Mouse (Mus musculus) limb, embryonic 12.5 days (tissue): Measurements from ENCODE around the gene Lgr4. TPM values are rescaled to one million over a fixed set of nuclear protein-coding genes. Genes with fewer than 3 reads are reported as not detected.

Experiments used
- ATAC-seq: fragments of 200-750 bp; cut with Nextera tagmentation; 2 replicates; pipeline ENCODE4 v1.8.0; 2017; ENCODE audit warnings: low read depth, moderate TSS enrichment; ENCODE audit not compliant: insufficient number of reproducible peaks, insufficient read depth, low FRiP score, low TSS enrichment
- H3K27ac ChIP-seq: fragments of 300-500 bp; sonication (generic); 2 replicates; pipeline ENCODE4 v1.5.1; 2016; ENCODE audit warnings: mild to moderate bottlenecking, moderate library complexity
- H3K27me3 ChIP-seq: fragments of 300-500 bp; sonication (generic); 2 replicates; pipeline ENCODE4 v1.6.1; 2016; ENCODE audit warnings: mild to moderate bottlenecking, moderate library complexity
- H3K36me3 ChIP-seq: fragments of 300-500 bp; sonication (generic); 2 replicates; pipeline ENCODE4 v1.6.1; 2016; ENCODE audit warnings: mild to moderate bottlenecking, moderate library complexity
- H3K4me1 ChIP-seq: fragments of 300-500 bp; sonication (generic); replicated peaks from 2 replicates; pipeline ENCODE4 v1.6.1; 2016
- H3K4me2 ChIP-seq: fragments of 300-500 bp; sonication (generic); 2 replicates; pipeline ENCODE4 v1.6.1; 2016; ENCODE audit warnings: mild to moderate bottlenecking, moderate library complexity
- H3K4me3 ChIP-seq: fragments of 300-500 bp; sonication (generic); replicated peaks from 2 replicates; pipeline ENCODE4 v1.5.1; 2016; ENCODE audit warnings: mild to moderate bottlenecking
- H3K9ac ChIP-seq: fragments of 300-500 bp; sonication (generic); replicated peaks from 2 replicates; pipeline ENCODE4 v1.6.1; 2016; ENCODE audit warnings: mild to moderate bottlenecking, moderate library complexity
- H3K9me3 ChIP-seq: fragments of 300-500 bp; sonication (generic); 2 replicates; pipeline ENCODE4 v1.6.1; 2016; ENCODE audit warnings: mild to moderate bottlenecking, moderate library complexity
- WGBS: fragments of 180-500 bp; shearing (Covaris S2); methylation state at CpG from one replicate; pipeline ENCODE4 v1.1.7; 2016; 5-methylcytosine and 5-hydroxymethylcytosine counted together
- polyA plus RNA-seq: library from polyadenylated mRNA; unstranded; fragments of >200 nt; fragmentation: Nextera tagmentation; extraction: Ambion mirVana; gene quantifications from 2 replicates; pipeline ENCODE4 v1.2.1, GENCODE M21; 2016

The Lgr4 gene
- polyA plus RNA-seq, 1 experiment from 2014 or later = 22.1 TPM

- no peak overlapping the region for H3K4me3 ChIP-seq
- ATAC-seq = no peak; the same call in 1 of the 2 replicates
- WGBS = 23% methylated on average over 13 of the region's 13 CpGs
- H3K9me3 ChIP-seq = no peaks in the 10 kb centered on the region
- H3K9ac ChIP-seq = no peak overlapping the region
- H3K4me2 ChIP-seq = peak overlapping the region; percentile 40
- H3K36me3 ChIP-seq = peaks cover 13% of the 10 kb centered on the region; the same call in 1 of the 2 replicates
- H3K27ac ChIP-seq = no peak overlapping the region
- no peaks in the 10 kb centered on the region for H3K27me3 ChIP-seq
- peaks cover 36% of the 10 kb centered on the region for H3K4me1 ChIP-seq
These were observed 14.7 kb downstream of the Lgr4 start for GRCm38 (mm10) chr2:109931978-109932780.

DNA sequence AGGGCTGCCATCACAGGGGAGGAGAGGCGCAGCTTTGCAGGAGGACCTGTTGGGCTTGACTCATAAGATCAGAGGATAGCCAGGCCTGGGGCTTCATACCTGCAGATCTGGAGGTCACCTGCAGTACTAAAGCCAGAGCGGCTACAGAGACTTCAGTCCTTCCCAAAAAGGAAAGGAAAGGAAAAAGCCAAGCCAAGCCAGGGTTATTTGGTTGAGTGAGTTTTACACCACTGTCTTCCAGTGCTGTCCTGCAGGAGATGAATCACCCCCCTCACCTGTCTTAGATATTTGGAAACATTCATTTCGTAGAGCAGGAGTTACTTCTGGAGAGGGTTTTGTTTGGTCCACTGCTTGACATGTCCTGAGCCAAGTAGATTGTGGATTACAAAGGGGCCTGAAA lies 15.7 kb downstream of the Lgr4 start:
- 77% methylated on average over 3 of the region's 3 CpGs for WGBS
- no peak overlapping the region for H3K27ac ChIP-seq
- no peak for ATAC-seq
- H3K9ac ChIP-seq = no peak overlapping the region
- H3K4me1 ChIP-seq = peaks cover 36% of the 10 kb centered on the region
- H3K4me3 ChIP-seq = no peak overlapping the region
- no peaks in the 10 kb centered on the region for H3K9me3 ChIP-seq
- 0 out of 2 replicates have a peak overlapping the region, but pooled peaks have one; percentile 40 for H3K4me2 ChIP-seq
- no peaks in the 10 kb centered on the region for H3K27me3 ChIP-seq
- peaks cover 13% of the 10 kb centered on the region; the same call in 1 of the 2 replicates for H3K36me3 ChIP-seq

GRCm38 (mm10) chr2:109934086-109934485 lies 16.6 kb downstream of the Lgr4 start:
- H3K9me3 ChIP-seq = no peaks in the 10 kb centered on the region
- H3K27ac ChIP-seq = no peak overlapping the region
- ATAC-seq = no peak
- peaks cover 36% of the 10 kb centered on the region for H3K4me1 ChIP-seq
- no peak overlapping the region for H3K9ac ChIP-seq
- peaks cover 13% of the 10 kb centered on the region; the same call in 1 of the 2 replicates for H3K36me3 ChIP-seq
- no peak overlapping the region for H3K4me2 ChIP-seq
- H3K4me3 ChIP-seq = no peak overlapping the region
- H3K27me3 ChIP-seq = no peaks in the 10 kb centered on the region
- whole genome bisulfite sequencing = 68% methylated on average over 4 of the region's 4 CpGs

DNA sequence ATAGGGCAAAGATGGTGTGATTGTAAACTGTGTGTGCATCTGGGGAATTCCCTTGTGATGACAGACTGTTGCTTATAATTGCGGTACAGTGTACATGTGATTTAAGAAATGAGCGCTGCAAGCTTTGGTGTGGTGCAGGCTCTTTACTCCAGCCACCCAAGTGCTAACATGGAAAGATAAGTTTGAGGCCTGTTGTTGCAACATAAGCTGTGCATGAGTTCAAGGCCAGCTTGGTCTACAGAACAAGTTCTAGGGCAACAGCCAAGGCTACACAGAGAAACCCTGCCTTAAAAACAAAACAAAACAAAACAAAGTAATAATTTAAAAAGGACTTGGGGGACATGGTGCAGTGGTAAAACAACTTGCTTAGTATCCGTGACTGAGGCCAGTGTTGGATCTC lies 17.7 kb downstream of the Lgr4 start:
- no peaks in the 10 kb centered on the region for H3K9me3 ChIP-seq
- no peak overlapping the region for H3K9ac ChIP-seq
- H3K27ac ChIP-seq = no peak overlapping the region
- H3K4me3 ChIP-seq = no peak overlapping the region
- H3K36me3 ChIP-seq = peaks cover 10% of the 10 kb centered on the region; the same call in 1 of the 2 replicates
- H3K27me3 ChIP-seq = no peaks in the 10 kb centered on the region
- ATAC-seq = no peak
- H3K4me2 ChIP-seq = no peak overlapping the region
- peaks cover 36% of the 10 kb centered on the region for H3K4me1 ChIP-seq
- WGBS = 94% methylated on average over 3 of the region's 3 CpGs

DNA sequence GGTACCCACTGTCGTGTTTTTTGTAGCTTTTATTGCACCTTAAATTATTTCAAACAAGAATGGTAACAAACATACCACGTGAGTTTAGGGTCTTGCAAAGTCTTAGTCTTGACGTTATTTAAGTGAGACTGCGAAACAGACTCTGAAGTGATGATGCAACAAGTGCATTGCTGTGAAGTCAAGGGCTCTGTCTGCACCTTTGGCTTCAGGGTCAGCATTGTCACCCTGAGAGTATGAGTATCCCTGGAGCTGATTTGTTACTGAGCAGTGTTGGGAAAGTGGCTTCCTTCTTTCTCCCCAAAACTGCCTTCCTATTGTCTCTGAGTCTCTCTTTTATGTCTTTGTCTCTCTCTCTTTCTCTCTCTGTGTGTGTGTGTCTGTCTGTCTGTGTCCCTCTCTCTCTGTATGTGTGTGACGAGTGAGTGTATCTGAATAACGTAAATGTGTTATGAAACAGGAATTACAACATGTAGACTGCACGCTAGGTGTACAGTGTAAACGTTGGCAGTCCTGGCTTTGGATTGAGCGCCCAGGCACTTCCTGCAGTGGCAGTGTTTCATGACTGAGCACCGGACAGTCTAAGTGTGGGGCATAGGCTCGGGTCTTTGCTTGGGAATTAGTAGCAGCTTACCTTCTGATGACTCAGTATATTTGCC lies 18.4 kb downstream of the Lgr4 start:
- no peak overlapping the region for H3K4me2 ChIP-seq
- peaks cover 7% of the 10 kb centered on the region; the same call in 1 of the 2 replicates for H3K36me3 ChIP-seq
- H3K9ac ChIP-seq = no peak overlapping the region
- H3K27ac ChIP-seq = no peak overlapping the region
- no peak for ATAC-seq
- H3K4me1 ChIP-seq = peaks cover 34% of the 10 kb centered on the region
- no peaks in the 10 kb centered on the region for H3K27me3 ChIP-seq
- no peak overlapping the region for H3K4me3 ChIP-seq
- H3K9me3 ChIP-seq = no peaks in the 10 kb centered on the region
- 73% methylated on average over 11 of the region's 11 CpGs for WGBS

GRCm38 (mm10) chr2:109936410-109936755 lies 18.9 kb downstream of the Lgr4 start:
- Histone ChIP-seq H3K27me3 (no peaks in the 10 kb centered on the region), H3K9me3 (no peaks in the 10 kb centered on the region), H3K36me3 (peaks cover 7% of the 10 kb centered on the region; the same call in 1 of the 2 replicates), H3K27ac (no peak overlapping the region), H3K4me3 (no peak overlapping the region), H3K4me2 (no peak overlapping the region), H3K9ac (no peak overlapping the region), H3K4me1 (peaks cover 31% of the 10 kb centered on the region)
- no peak for ATAC-seq
- 48% methylated on average over 2 of the region's 2 CpGs for WGBS

DNA sequence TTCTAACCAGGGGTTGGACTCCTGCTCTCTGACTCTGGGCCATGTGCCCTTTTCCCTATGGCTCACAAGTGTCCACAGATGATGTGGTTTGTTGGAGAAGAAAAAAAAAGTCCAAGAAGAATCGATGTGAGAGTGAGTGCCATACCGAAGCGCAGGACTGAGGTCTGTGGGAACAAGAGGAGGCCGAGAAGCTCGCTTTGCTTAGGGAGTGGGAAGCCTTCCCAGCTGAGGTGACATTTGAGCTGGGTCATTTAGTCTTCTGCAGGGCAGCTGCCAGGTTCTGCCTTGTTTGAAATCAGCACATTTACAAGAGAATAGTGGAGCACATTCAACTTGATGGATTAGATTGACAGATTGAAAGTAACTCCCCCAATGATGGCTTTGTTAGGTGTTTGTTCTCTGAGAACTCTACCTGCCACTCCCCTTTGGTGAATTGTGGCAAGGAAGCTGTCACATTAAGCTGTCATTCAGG lies 24.6 kb downstream of the Lgr4 start:
- ATAC-seq = no peak
- no peak overlapping the region for H3K4me2 ChIP-seq
- no peak overlapping the region for H3K9ac ChIP-seq
- H3K4me3 ChIP-seq = no peak overlapping the region
- 29% methylated on average over 5 of the region's 5 CpGs for WGBS
- no peaks in the 10 kb centered on the region for H3K27me3 ChIP-seq
- H3K27ac ChIP-seq = no peak overlapping the region
- H3K36me3 ChIP-seq = no peaks in the 10 kb centered on the region
- peaks cover 12% of the 10 kb centered on the region for H3K4me1 ChIP-seq
- H3K9me3 ChIP-seq = no peaks in the 10 kb centered on the region

DNA sequence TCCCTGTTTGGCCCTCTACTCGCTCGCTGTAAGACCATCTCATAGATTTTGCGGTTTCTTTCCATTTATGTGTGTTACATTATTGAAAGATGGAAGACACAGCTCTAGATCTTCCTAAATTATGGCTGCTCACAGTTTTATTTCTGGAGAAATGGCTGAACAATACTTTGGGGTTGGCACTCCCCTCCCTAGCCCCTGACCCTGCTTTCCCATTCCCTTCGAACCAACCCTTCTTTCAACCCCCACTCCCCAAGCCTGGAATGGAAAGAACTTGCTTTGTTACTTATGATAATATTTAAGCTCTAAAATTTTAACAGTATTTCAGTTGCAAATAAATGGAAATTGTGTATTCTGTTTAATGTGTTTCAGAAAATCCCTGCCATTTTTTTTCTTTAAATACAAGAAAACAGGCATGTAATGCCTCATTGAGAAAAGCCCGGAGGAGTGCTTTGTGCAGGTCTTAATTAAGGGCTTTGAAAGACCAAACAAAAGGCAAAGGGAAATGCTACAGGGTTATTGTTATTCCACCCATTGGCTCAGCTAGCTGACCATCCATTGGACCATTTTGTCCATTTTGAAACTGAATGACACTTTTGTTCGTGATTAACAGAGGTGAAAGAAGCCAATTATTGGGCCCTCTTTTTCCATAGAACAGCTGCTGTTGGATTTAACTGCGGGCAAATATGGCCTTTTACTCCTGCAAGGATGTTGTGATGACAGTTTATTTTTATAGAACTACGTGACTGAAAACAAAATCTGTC lies 25.5 kb downstream of the Lgr4 start:
- no peak for ATAC-seq
- WGBS = 83% methylated on average over 8 of the region's 8 CpGs
- Histone ChIP-seq H3K9me3 (no peaks in the 10 kb centered on the region), H3K36me3 (no peaks in the 10 kb centered on the region), H3K27me3 (no peaks in the 10 kb centered on the region), H3K4me2 (no peak overlapping the region), H3K27ac (no peak overlapping the region), H3K4me1 (peaks cover 12% of the 10 kb centered on the region), H3K4me3 (no peak overlapping the region), H3K9ac (no peak overlapping the region)

GRCm38 (mm10) chr2:109944995-109945394 lies 27.5 kb downstream of the Lgr4 start:
- Histone ChIP-seq H3K4me1 (peaks cover 12% of the 10 kb centered on the region), H3K27ac (no peak overlapping the region), H3K4me2 (no peak overlapping the region), H3K9me3 (no peaks in the 10 kb centered on the region), H3K9ac (no peak overlapping the region), H3K4me3 (no peak overlapping the region), H3K36me3 (no peaks in the 10 kb centered on the region), H3K27me3 (no peaks in the 10 kb centered on the region)
- WGBS = 78% methylated on average over 9 of the region's 9 CpGs
- no peak for ATAC-seq

- WGBS = 94% methylated on average over 4 of the region's 4 CpGs
- peaks cover 12% of the 10 kb centered on the region for H3K4me1 ChIP-seq
- no peaks in the 10 kb centered on the region for H3K27me3 ChIP-seq
These were observed 28.1 kb downstream of the Lgr4 start for GRCm38 (mm10) chr2:109945532-109945931.

DNA sequence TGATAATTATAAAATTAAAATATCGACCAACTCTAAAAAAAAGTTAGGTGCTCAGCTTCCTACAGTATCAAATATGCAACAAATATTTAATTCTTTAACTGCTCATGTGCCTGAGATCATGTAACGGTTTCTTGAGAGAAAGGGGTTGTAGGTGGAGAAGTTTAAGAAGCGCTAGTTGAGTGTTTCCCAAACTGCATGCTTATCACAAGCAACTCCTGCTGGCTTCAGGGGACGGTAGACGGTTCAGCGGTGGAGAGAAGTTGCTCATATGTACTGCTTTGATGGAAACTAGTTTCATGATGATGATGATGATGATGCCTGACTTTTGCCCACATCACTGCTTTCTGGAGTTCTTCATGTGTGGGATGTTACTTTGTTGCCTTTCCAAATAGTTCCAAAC lies 29.0 kb downstream of the Lgr4 start:
- no peak for ATAC-seq
- Histone ChIP-seq H3K4me3 (no peak overlapping the region), H3K9me3 (no peaks in the 10 kb centered on the region), H3K4me2 (no peak overlapping the region), H3K36me3 (no peaks in the 10 kb centered on the region), H3K9ac (no peak overlapping the region), H3K4me1 (peaks cover 12% of the 10 kb centered on the region), H3K27ac (no peak overlapping the region), H3K27me3 (no peaks in the 10 kb centered on the region)
- 93% methylated on average over 6 of the region's 6 CpGs for WGBS

More at GRCm38 (mm10) chr2:109945532-109945931, 28.1 kb downstream of the Lgr4 start:
- H3K9me3 ChIP-seq = no peaks in the 10 kb centered on the region
- no peak overlapping the region for H3K9ac ChIP-seq
- H3K36me3 ChIP-seq = no peaks in the 10 kb centered on the region
- H3K4me2 ChIP-seq = no peak overlapping the region
- no peak for ATAC-seq
- H3K27ac ChIP-seq = no peak overlapping the region
- no peak overlapping the region for H3K4me3 ChIP-seq
